Mouse (Mus musculus) MEL (cell line): ENCODE measurements at regions not wholly inside any gene's neighbourhood (a gene's known extent, or its start where the extent isn't known, plus 50 kb on each side); places are given as distances from the start of the nearest gene placed in this dataset.

Experiments used
- CHD1 ChIP-seq: IDR thresholded peaks from 2 replicates; pipeline ENCODE4 v1.6.1; 2012; ENCODE audit warnings: low read depth, mild to moderate bottlenecking, inconsistent platforms, low read length, improper control_type of control experiment
- CHD2 ChIP-seq: IDR thresholded peaks from 2 replicates; pipeline ENCODE4 v1.6.1; 2011; ENCODE audit warnings: low read length, improper control_type of control experiment
- CTCF ChIP-seq, 3 experiments: IDR thresholded peaks in 2 of 3; conservative IDR thresholded peaks in 1 of 3; 2 replicates each; pipeline ENCODE4 v1.5.1; 2011 to 2012; ENCODE audit warnings: low read length in 3 of 3, low read depth in 2 of 3, mild to moderate bottlenecking in 2 of 3, improper control_type of control experiment in 1 of 3, inconsistent platforms in 1 of 3, mixed read lengths in 1 of 3, moderate library complexity in 1 of 3; ENCODE audit not compliant: control insufficient read depth in 1 of 3, insufficient read depth in 1 of 3, poor library complexity in 1 of 3, severe bottlenecking in 1 of 3
- EP300 ChIP-seq, 2 experiments: IDR thresholded peaks; 2 replicates each; pipeline ENCODE4 v1.6.1; 2011; ENCODE audit warnings: improper control_type of control experiment in 2 of 2, low read length in 2 of 2, low read depth in 1 of 2, mild to moderate bottlenecking in 1 of 2
- MYC ChIP-seq: IDR thresholded peaks from 2 replicates; pipeline ENCODE4 v1.6.1; 2011; ENCODE audit warnings: low read depth, mild to moderate bottlenecking, low read length, improper control_type of control experiment, moderate library complexity
- NRF1 ChIP-seq: IDR thresholded peaks from 2 replicates; pipeline ENCODE4 v1.6.1; 2014; ENCODE audit warnings: low read depth, mild to moderate bottlenecking, inconsistent platforms, low read length, improper control_type of control experiment, moderate library complexity; ENCODE audit not compliant: poor library complexity, insufficient read depth, severe bottlenecking
- POLR2AphosphoS5 ChIP-seq: IDR thresholded peaks from 2 replicates; pipeline ENCODE4 v1.6.1; 2012; ENCODE audit warnings: low read depth, borderline replicate concordance, mild to moderate bottlenecking, inconsistent platforms, low read length, moderate library complexity, mixed read lengths
- SIN3A ChIP-seq: IDR thresholded peaks from 2 replicates; pipeline ENCODE4 v1.6.1; 2012; ENCODE audit warnings: low read length, improper control_type of control experiment, inconsistent platforms
- TCF12 ChIP-seq: IDR thresholded peaks from 2 replicates; pipeline ENCODE4 v1.6.1; 2014; ENCODE audit warnings: low read depth, mild to moderate bottlenecking, inconsistent platforms, low read length, improper control_type of control experiment, moderate library complexity
- USF2 ChIP-seq, 2 experiments: IDR thresholded peaks; 2 replicates each; pipeline ENCODE4 v1.6.1; 2011 to 2012; ENCODE audit warnings: improper control_type of control experiment in 2 of 2, low read length in 2 of 2, borderline replicate concordance in 1 of 2, inconsistent platforms in 1 of 2, low read depth in 1 of 2, mild to moderate bottlenecking in 1 of 2; ENCODE audit not compliant: insufficient read depth in 1 of 2

GRCm38 (mm10) chr3:41210333-41210732 lies 127.5 kb upstream of the Pgrmc2 start:
- TF ChIP-seq CTCF (IDR thresholded peaks at IDR 0.05 in 2 of 3, conservative IDR thresholded peaks at IDR 0.05 in 1 of 3; ENCODE audit: control insufficient read depth in 1 of 3, insufficient read depth in 1 of 3, low read depth in 2 of 3, low read length in 3 of 3, poor library complexity in 1 of 3, severe bottlenecking in 1 of 3) = no peak
- TF ChIP-seq MYC = no peak
- no peak for TF ChIP-seq EP300 (IDR thresholded peaks at IDR 0.05; ENCODE audit: low read depth in 1 of 2, low read length in 2 of 2)
- no peak for TF ChIP-seq CHD2
- no peak for TF ChIP-seq CHD1
- TF ChIP-seq SIN3A = no peak
- no peak for TF ChIP-seq USF2 (IDR thresholded peaks at IDR 0.05; ENCODE audit: borderline replicate concordance in 1 of 2, insufficient read depth in 1 of 2, low read depth in 1 of 2, low read length in 2 of 2)
- TF ChIP-seq NRF1 = no peak
- TF ChIP-seq POLR2AphosphoS5 = no peak
- no peak for TF ChIP-seq TCF12
